Mouse (Mus musculus) kidney, adult 2 months (tissue): ENCODE results near the gene Zfp821.

Source experiments
- CTCF ChIP-seq: fragments of 200-500 bp; conservative IDR thresholded peaks from 2 replicates; pipeline ENCODE4 v1.5.1; 2011; ENCODE audit warnings: low read depth, mild to moderate bottlenecking, control low read depth, low read length, moderate library complexity, mixed read lengths; ENCODE audit not compliant: insufficient read depth, insufficient read length
- POLR2A ChIP-seq: fragments of 200-500 bp; IDR thresholded peaks from one replicate; pipeline ENCODE4 v1.6.1; 2011; ENCODE audit warnings: low read depth, low read length, control low read depth

- TF ChIP-seq POLR2A (peak; percentile 75), CTCF (no peak)
Measured at GRCm38 (mm10) chr8:109693146-109693900, 12.0 kb upstream of the Zfp821 start, which contains the start of gene Ist1.
